Mouse (Mus musculus): ENCODE data around the gene Zfp853. TPM values are rescaled to one million over a fixed set of nuclear protein-coding genes. Genes with fewer than 3 reads are reported as not detected.

Zfp853 gene
- total RNA-seq, 2 experiments from 2014 or later: 1.1 to 1.5 TPM

GRCm38 (mm10) chr5:143254487-143255130 is 38.8 kb downstream of the Zfp853 start:
- no peak for DNase-seq (ENCODE audit: low spot score in 2 of 2)

GRCm38 (mm10) chr5:143253881-143254486 is 39.4 kb downstream of the Zfp853 start:
- no peak for DNase-seq (ENCODE audit: low spot score in 2 of 2)

GRCm38 (mm10) chr5:143253186-143253880 is 40.1 kb downstream of the Zfp853 start:
- no peak for DNase-seq (ENCODE audit: low spot score in 2 of 2)

- no peak for DNase-seq (ENCODE audit: low spot score in 2 of 2)
Observed at GRCm38 (mm10) chr5:143252791-143253185, 40.6 kb downstream of the Zfp853 start.

GRCm38 (mm10) chr5:143252039-143252438 is 41.4 kb downstream of the Zfp853 start:
- no peak for DNase-seq (ENCODE audit: low spot score in 2 of 2)

GRCm38 (mm10) chr5:143244926-143245325 is 48.5 kb downstream of the Zfp853 start:
- no peak for DNase-seq (ENCODE audit: low spot score in 2 of 2)

Other genes with a start within 250 kb of the Zfp853 start
- 10 to 100 TPM; 59.9 to 60.5 TPM for gene Rnf216, start 180.6 kb downstream of the Zfp853 start, total RNA-seq (2021)
- gene Olfr718-ps1, start 146.0 kb downstream of the Zfp853 start, total RNA-seq (2021): under 1 TPM; 0.11 to 0.17 TPM
- 10 to 100 TPM; 24.0 to 27.5 TPM for gene Rbak, start 112.8 kb downstream of the Zfp853 start, total RNA-seq (2021)
- not detected for gene Spdye4b, start 112.6 kb downstream of the Zfp853 start, total RNA-seq (2021)
- gene Spdye4a, start 66.7 kb downstream of the Zfp853 start, total RNA-seq (2021): not detected
- 10 to 100 TPM; 24.8 to 29.1 TPM for gene Zfp12, start 58.5 kb downstream of the Zfp853 start, total RNA-seq (2021)
- gene Zfp316, start 23.6 kb downstream of the Zfp853 start, total RNA-seq (2021): 10 to 100 TPM; 12.3 to 14.1 TPM
- 10 to 100 TPM; 29.5 to 30.9 TPM for gene E130309D02Rik, start 21.7 kb upstream of the Zfp853 start, total RNA-seq (2021)
- gene Zdhhc4, start 35.6 kb upstream of the Zfp853 start, total RNA-seq (2021): 10 to 100 TPM; 64.3 to 72.7 TPM
- 1 to 10 TPM; 1.2 TPM for gene Grid2ip, start 63.7 kb upstream of the Zfp853 start, total RNA-seq (2021)
- gene Kdelr2, start 110.2 kb upstream of the Zfp853 start, total RNA-seq (2021): 100 to 1,000 TPM; 129 to 136 TPM
- gene Daglb, start 171.0 kb upstream of the Zfp853 start, total RNA-seq (2021): 10 to 100 TPM; 13.4 to 13.5 TPM
- gene Rac1, start 234.4 kb upstream of the Zfp853 start, total RNA-seq (2021): 100 to 1,000 TPM; 390 TPM

All from adrenal gland, postnatal 4 days (tissue).